Mouse (Mus musculus): ENCODE measurements around the gene Tppp3. TPM values are rescaled to one million over a fixed set of nuclear protein-coding genes. Genes with fewer than 3 reads are reported as not detected.

Gene Tppp3
- polyA plus RNA-seq, 1 experiment from 2014 or later, result 11.6 TPM

DNA sequence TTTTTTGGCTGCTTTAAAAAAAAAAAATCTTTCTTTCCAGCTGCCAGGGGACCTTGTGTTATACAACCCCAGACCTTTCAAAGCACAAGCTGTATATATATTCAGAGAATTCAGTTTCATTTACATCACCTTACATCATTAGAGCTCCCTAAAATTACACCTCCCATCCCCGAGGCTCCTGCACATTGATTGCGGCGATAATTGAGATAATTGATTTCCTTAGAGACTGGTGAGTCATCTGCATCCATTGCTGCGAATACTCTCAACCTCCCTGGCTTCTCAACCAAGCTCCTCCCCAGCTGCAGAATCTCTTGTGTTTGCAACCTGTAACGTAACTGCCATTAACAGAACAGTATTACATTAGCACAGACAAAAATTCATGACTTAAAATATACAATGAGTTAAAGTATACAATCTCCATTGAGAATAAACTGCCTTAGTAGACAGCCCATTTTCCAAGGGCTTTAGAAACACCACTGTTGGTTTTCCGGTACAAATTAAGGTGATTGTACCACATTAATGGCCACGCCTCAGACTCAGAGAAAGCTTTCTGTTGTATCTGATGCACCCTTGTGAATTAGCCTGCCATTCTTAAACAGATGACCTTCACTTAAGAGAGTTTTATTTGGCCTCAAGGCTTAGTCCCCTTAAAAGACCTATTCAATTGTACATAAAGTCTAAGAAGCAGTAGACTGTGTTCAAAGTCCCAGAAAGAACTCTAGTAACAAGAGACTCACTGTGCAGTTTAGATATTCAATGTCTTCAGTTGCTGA, 39.4 kb downstream of the Tppp3 start:
- H3K4me3 ChIP-seq (ENCODE audit: control insufficient read depth in 1 of 2, insufficient read depth in 1 of 2, low read depth in 1 of 2, low read length in 2 of 2), result no peak overlapping the region
- no peak overlapping the region for H3K4me2 ChIP-seq (ENCODE audit: low read length)
- no peaks in the 10 kb centered on the region for H3K9me3 ChIP-seq (ENCODE audit: control insufficient read depth, low read length)
- H3K36me3 ChIP-seq (ENCODE audit: control insufficient read depth, insufficient read depth, low read length), result no peaks in the 10 kb centered on the region
- H3K4me1 ChIP-seq (ENCODE audit: control insufficient read depth in 2 of 2, insufficient read depth in 2 of 2, low read length in 2 of 2), result no peaks in the 10 kb centered on the region
- no peak overlapping the region for H3K9ac ChIP-seq (ENCODE audit: low read length)
- no peaks in the 10 kb centered on the region for H3K27me3 ChIP-seq (ENCODE audit: control insufficient read depth, insufficient read depth, low read length)
- ATAC-seq (ENCODE audit: insufficient number of reproducible peaks, insufficient read depth, low FRiP score, low read depth), result no peak
- H3K27ac ChIP-seq (replicated peaks in 1 of 2; ENCODE audit: control insufficient read depth in 1 of 2, insufficient read depth in 1 of 2, low read depth in 2 of 2, low read length in 2 of 2), result no peak overlapping the region
- WGBS, result 63% methylated on average over 7 of the region's 7 CpGs

DNA sequence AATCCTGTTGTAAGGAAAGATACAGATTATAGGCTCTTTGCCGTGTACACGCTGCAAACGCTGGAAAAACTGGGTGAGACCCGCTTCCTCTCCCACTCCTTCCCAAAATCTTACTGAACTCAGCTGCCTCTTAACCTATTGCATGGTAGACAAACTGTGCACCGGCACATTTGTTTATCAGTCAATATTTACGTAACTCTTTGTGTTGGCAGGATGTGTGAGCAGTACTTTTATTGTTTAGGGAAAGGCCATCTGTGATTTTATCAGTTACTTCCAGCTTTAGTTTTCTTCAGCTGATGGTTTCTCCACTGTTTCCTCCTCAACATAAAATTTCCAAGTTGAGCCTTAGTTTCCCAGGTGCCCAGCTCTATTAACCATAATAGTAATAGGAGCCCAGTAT, 44.4 kb downstream of the Tppp3 start:
- Histone ChIP-seq H3K36me3 (ENCODE audit: control insufficient read depth, insufficient read depth, low read length) (no peaks in the 10 kb centered on the region), H3K4me1 (ENCODE audit: control insufficient read depth in 2 of 2, insufficient read depth in 2 of 2, low read length in 2 of 2) (no peaks in the 10 kb centered on the region), H3K9ac (ENCODE audit: low read length) (no peak overlapping the region), H3K4me3 (ENCODE audit: control insufficient read depth in 1 of 2, insufficient read depth in 1 of 2, low read depth in 1 of 2, low read length in 2 of 2) (no peak overlapping the region), H3K4me2 (ENCODE audit: low read length) (no peak overlapping the region), H3K9me3 (ENCODE audit: control insufficient read depth, low read length) (no peaks in the 10 kb centered on the region), H3K27me3 (ENCODE audit: control insufficient read depth, insufficient read depth, low read length) (no peaks in the 10 kb centered on the region), H3K27ac (replicated peaks in 1 of 2; ENCODE audit: control insufficient read depth in 1 of 2, insufficient read depth in 1 of 2, low read depth in 2 of 2, low read length in 2 of 2) (no peak overlapping the region)
- no peak for ATAC-seq (ENCODE audit: insufficient number of reproducible peaks, insufficient read depth, low FRiP score, low read depth)
- 58% methylated on average over 6 of the region's 6 CpGs for WGBS

DNA sequence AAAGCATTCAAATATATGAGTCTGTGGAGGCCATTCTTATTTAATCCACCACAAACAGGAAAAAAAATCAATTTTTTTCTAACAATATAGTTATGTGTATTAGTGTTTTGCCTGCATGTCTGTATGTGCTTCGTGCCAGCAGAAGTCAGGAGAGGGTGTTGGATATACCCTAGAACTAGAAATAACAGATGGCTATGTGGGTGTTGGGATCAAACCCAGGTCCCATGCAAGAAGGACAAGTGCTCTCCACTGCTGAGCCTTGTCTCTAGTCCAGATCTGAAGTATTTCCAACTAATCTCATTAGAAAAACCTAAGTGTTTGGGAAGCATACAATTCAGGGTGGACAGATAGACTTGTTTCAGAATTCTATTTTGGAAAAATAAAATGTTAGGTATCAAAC, 49.3 kb downstream of the Tppp3 start:
- H3K4me3 ChIP-seq (ENCODE audit: control insufficient read depth in 1 of 2, insufficient read depth in 1 of 2, low read depth in 1 of 2, low read length in 2 of 2), result no peak overlapping the region
- no peak overlapping the region for H3K9ac ChIP-seq (ENCODE audit: low read length)
- no peaks in the 10 kb centered on the region for H3K9me3 ChIP-seq (ENCODE audit: control insufficient read depth, low read length)
- H3K4me1 ChIP-seq (ENCODE audit: control insufficient read depth in 2 of 2, insufficient read depth in 2 of 2, low read length in 2 of 2), result no peaks in the 10 kb centered on the region
- H3K27ac ChIP-seq (replicated peaks in 1 of 2; ENCODE audit: control insufficient read depth in 1 of 2, insufficient read depth in 1 of 2, low read depth in 2 of 2, low read length in 2 of 2), result no peak overlapping the region
- no peak overlapping the region for H3K4me2 ChIP-seq (ENCODE audit: low read length)
- no peak for ATAC-seq (ENCODE audit: insufficient number of reproducible peaks, insufficient read depth, low FRiP score, low read depth)
- 60% methylated on average over 1 of the region's 1 CpGs for WGBS
- no peaks in the 10 kb centered on the region for H3K27me3 ChIP-seq (ENCODE audit: control insufficient read depth, insufficient read depth, low read length)
- H3K36me3 ChIP-seq (ENCODE audit: control insufficient read depth, insufficient read depth, low read length), result no peaks in the 10 kb centered on the region

DNA sequence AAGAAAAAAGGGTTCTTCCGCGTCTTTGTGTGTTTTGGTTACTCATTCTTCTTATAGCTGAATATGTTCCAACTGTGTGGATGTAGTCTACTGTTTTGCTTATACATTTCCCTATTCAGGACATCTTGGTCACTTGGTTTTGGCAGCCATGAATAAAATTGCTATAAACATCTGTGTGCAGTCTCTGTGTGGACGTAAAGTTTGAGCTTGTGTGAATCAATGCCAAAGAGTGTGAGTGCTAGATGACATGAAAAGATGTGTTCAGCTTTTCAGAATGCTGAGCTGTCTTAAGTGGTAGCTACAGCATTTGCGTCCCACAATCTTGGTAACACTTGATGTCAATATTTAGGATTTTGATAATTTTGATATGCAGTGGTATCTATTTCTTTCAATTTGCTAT, 51.5 kb downstream of the Tppp3 start:
- ATAC-seq (ENCODE audit: insufficient number of reproducible peaks, insufficient read depth, low FRiP score, low read depth), result no peak
- 84% methylated on average over 4 of the region's 4 CpGs for WGBS
- H3K9ac ChIP-seq (ENCODE audit: low read length), result no peak overlapping the region
- H3K9me3 ChIP-seq (ENCODE audit: control insufficient read depth, low read length), result no peaks in the 10 kb centered on the region
- H3K4me3 ChIP-seq (ENCODE audit: control insufficient read depth in 1 of 2, insufficient read depth in 1 of 2, low read depth in 1 of 2, low read length in 2 of 2), result no peak overlapping the region
- H3K36me3 ChIP-seq (ENCODE audit: control insufficient read depth, insufficient read depth, low read length), result no peaks in the 10 kb centered on the region
- no peak overlapping the region for H3K27ac ChIP-seq (replicated peaks in 1 of 2; ENCODE audit: control insufficient read depth in 1 of 2, insufficient read depth in 1 of 2, low read depth in 2 of 2, low read length in 2 of 2)
- 0 out of 2 replicates have a peak, but pooled peaks cover 10% of the 10 kb centered on the region for H3K27me3 ChIP-seq (ENCODE audit: control insufficient read depth, insufficient read depth, low read length)
- no peak overlapping the region for H3K4me2 ChIP-seq (ENCODE audit: low read length)
- no peaks in the 10 kb centered on the region for H3K4me1 ChIP-seq (ENCODE audit: control insufficient read depth in 2 of 2, insufficient read depth in 2 of 2, low read length in 2 of 2)

DNA sequence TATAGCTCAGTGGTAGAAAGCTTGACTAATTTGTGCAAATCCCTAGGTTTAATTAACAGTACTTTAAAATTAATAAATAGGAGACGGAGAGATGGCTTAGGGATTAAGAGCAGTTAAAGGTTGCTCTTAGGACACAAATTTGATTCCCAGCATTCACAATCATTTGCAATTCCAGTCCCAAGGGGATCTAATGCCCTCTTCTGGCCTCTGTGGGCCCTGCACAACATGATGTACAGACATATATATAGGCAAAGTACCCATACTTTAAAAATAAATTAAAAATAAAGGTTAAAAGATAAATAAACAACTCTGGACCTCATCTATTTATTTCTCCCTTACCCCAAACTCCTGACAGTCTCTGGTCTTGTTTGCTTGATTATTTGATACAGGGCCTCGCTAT, 52.3 kb downstream of the Tppp3 start:
- WGBS, result 81% methylated on average over 2 of the region's 2 CpGs
- Histone ChIP-seq H3K9me3 (ENCODE audit: control insufficient read depth, low read length) (no peaks in the 10 kb centered on the region), H3K4me2 (ENCODE audit: low read length) (no peak overlapping the region), H3K27ac (replicated peaks in 1 of 2; ENCODE audit: control insufficient read depth in 1 of 2, insufficient read depth in 1 of 2, low read depth in 2 of 2, low read length in 2 of 2) (no peak overlapping the region), H3K4me1 (ENCODE audit: control insufficient read depth in 2 of 2, insufficient read depth in 2 of 2, low read length in 2 of 2) (no peaks in the 10 kb centered on the region), H3K4me3 (ENCODE audit: control insufficient read depth in 1 of 2, insufficient read depth in 1 of 2, low read depth in 1 of 2, low read length in 2 of 2) (no peak overlapping the region), H3K9ac (ENCODE audit: low read length) (no peak overlapping the region), H3K27me3 (ENCODE audit: control insufficient read depth, insufficient read depth, low read length) (peaks cover 18% of the 10 kb centered on the region), H3K36me3 (ENCODE audit: control insufficient read depth, insufficient read depth, low read length) (no peaks in the 10 kb centered on the region)
- no peak for ATAC-seq (ENCODE audit: insufficient number of reproducible peaks, insufficient read depth, low FRiP score, low read depth)

Other genes starting within 250 kb of the Tppp3 start
- gene D230025D16Rik, start 246.4 kb downstream of the Tppp3 start, polyA plus RNA-seq (2014; fragmentation: Nextera tagmentation; extraction: Ambion mirVana), result 21.2 and 21.8 TPM in 2 replicates
- gene B3gnt9, start 216.4 kb downstream of the Tppp3 start, polyA plus RNA-seq (2014; fragmentation: Nextera tagmentation; extraction: Ambion mirVana), result 11.5 and 15.0 TPM in 2 replicates
- gene Tradd, start 206.9 kb downstream of the Tppp3 start, polyA plus RNA-seq (2014; fragmentation: Nextera tagmentation; extraction: Ambion mirVana), result 15.2 and 18.0 TPM in 2 replicates
- gene Fbxl8, start 206.9 kb downstream of the Tppp3 start, polyA plus RNA-seq (2014; fragmentation: Nextera tagmentation; extraction: Ambion mirVana), result 2.9 and 4.0 TPM in 2 replicates
- 0.27 TPM in 1 of 2 replicates, not detected in the other for gene Hsf4, start 201.7 kb downstream of the Tppp3 start, polyA plus RNA-seq (2014; fragmentation: Nextera tagmentation; extraction: Ambion mirVana)
- gene Nol3, start 195.4 kb downstream of the Tppp3 start, polyA plus RNA-seq (2014; fragmentation: Nextera tagmentation; extraction: Ambion mirVana), result 2.9 and 3.4 TPM in 2 replicates
- 4.0 and 7.2 TPM in 2 replicates for gene 4931428F04Rik, start 181.7 kb downstream of the Tppp3 start, polyA plus RNA-seq (2014; fragmentation: Nextera tagmentation; extraction: Ambion mirVana)
- 13.7 and 14.7 TPM in 2 replicates for gene Exoc3l, start 175.4 kb downstream of the Tppp3 start, polyA plus RNA-seq (2014; fragmentation: Nextera tagmentation; extraction: Ambion mirVana)
- gene E2f4, start 173.9 kb downstream of the Tppp3 start, polyA plus RNA-seq (2014; fragmentation: Nextera tagmentation; extraction: Ambion mirVana), result 50.3 and 51.3 TPM in 2 replicates
- gene Elmo3, start 165.9 kb downstream of the Tppp3 start, polyA plus RNA-seq (2014; fragmentation: Nextera tagmentation; extraction: Ambion mirVana), result 3.4 TPM in 2 replicates
- 1.2 and 1.4 TPM in 2 replicates for gene Lrrc29, start 145.2 kb downstream of the Tppp3 start, polyA plus RNA-seq (2014; fragmentation: Nextera tagmentation; extraction: Ambion mirVana)
- gene Tmem208, start 145.2 kb downstream of the Tppp3 start, polyA plus RNA-seq (2014; fragmentation: Nextera tagmentation; extraction: Ambion mirVana), result 81.1 and 88.6 TPM in 2 replicates
- 2.2 and 2.3 TPM in 2 replicates for gene Fhod1, start 123.6 kb downstream of the Tppp3 start, polyA plus RNA-seq (2014; fragmentation: Nextera tagmentation; extraction: Ambion mirVana)
- 0.90 and 1.3 TPM in 2 replicates for gene Slc9a5, start 122.7 kb downstream of the Tppp3 start, polyA plus RNA-seq (2014; fragmentation: Nextera tagmentation; extraction: Ambion mirVana)
- gene Plekhg4, start 98.3 kb downstream of the Tppp3 start, polyA plus RNA-seq (2014; fragmentation: Nextera tagmentation; extraction: Ambion mirVana), result 0.11 and 0.23 TPM in 2 replicates
- gene Kctd19, start 58.0 kb downstream of the Tppp3 start, polyA plus RNA-seq (2014; fragmentation: Nextera tagmentation; extraction: Ambion mirVana), result not detected in 2 replicates
- gene Lrrc36, start 58.0 kb downstream of the Tppp3 start, polyA plus RNA-seq (2014; fragmentation: Nextera tagmentation; extraction: Ambion mirVana), result 0.12 and 0.38 TPM in 2 replicates
- gene Zdhhc1, start 25.4 kb upstream of the Tppp3 start, polyA plus RNA-seq (2014; fragmentation: Nextera tagmentation; extraction: Ambion mirVana), result 21.8 and 24.5 TPM in 2 replicates
- gene Hsd11b2, start 47.2 kb upstream of the Tppp3 start, polyA plus RNA-seq (2014; fragmentation: Nextera tagmentation; extraction: Ambion mirVana), result 0.46 and 0.59 TPM in 2 replicates
- gene Atp6v0d1, start 94.5 kb upstream of the Tppp3 start, polyA plus RNA-seq (2014; fragmentation: Nextera tagmentation; extraction: Ambion mirVana), result 59.1 and 64.5 TPM in 2 replicates
- 25.7 and 25.8 TPM in 2 replicates for gene Ripor1, start 133.7 kb upstream of the Tppp3 start, polyA plus RNA-seq (2014; fragmentation: Nextera tagmentation; extraction: Ambion mirVana)
- 54.7 and 62.5 TPM in 2 replicates for gene Ctcf, start 165.0 kb upstream of the Tppp3 start, polyA plus RNA-seq (2014; fragmentation: Nextera tagmentation; extraction: Ambion mirVana)
- 0.54 TPM in 2 replicates for gene Agrp, start 165.9 kb upstream of the Tppp3 start, polyA plus RNA-seq (2014; fragmentation: Nextera tagmentation; extraction: Ambion mirVana)
- gene Carmil2, start 214.7 kb upstream of the Tppp3 start, polyA plus RNA-seq (2014; fragmentation: Nextera tagmentation; extraction: Ambion mirVana), result 0.36 and 0.41 TPM in 2 replicates
- gene Acd, start 229.6 kb upstream of the Tppp3 start, polyA plus RNA-seq (2014; fragmentation: Nextera tagmentation; extraction: Ambion mirVana), result 39.7 and 41.7 TPM in 2 replicates
- gene Pard6a, start 229.6 kb upstream of the Tppp3 start, polyA plus RNA-seq (2014; fragmentation: Nextera tagmentation; extraction: Ambion mirVana), result 12.9 and 17.3 TPM in 2 replicates
- not detected in 2 replicates for gene 4933405L10Rik, start 236.1 kb upstream of the Tppp3 start, polyA plus RNA-seq (2014; fragmentation: Nextera tagmentation; extraction: Ambion mirVana)
- 9.3 and 10.1 TPM in 2 replicates for gene Enkd1, start 236.7 kb upstream of the Tppp3 start, polyA plus RNA-seq (2014; fragmentation: Nextera tagmentation; extraction: Ambion mirVana)

All from heart, embryonic 14.5 days (tissue).